Mouse (Mus musculus) thymus, adult 2 months (tissue): ENCODE data around the gene Cox7a2. TPM values are rescaled to one million over a fixed set of nuclear protein-coding genes. Genes with fewer than 3 reads are reported as not detected.

Experiments used
- DNase-seq: peaks from one replicate; pipeline ENCODE4 v3.0.0; 2021
- H3K27ac ChIP-seq: fragments of 200-500 bp; 2 replicates; pipeline ENCODE4 v1.5.1; 2012; ENCODE audit warnings: low read length, control low read depth; ENCODE audit not compliant: control insufficient read depth, insufficient read depth
- H3K27me3 ChIP-seq: fragments of 200-500 bp; 2 replicates; pipeline ENCODE4 v1.6.1; 2012; ENCODE audit warnings: mild to moderate bottlenecking, low read length, moderate library complexity, mixed read lengths; ENCODE audit not compliant: control insufficient read depth, insufficient read depth
- H3K36me3 ChIP-seq: fragments of 200-500 bp; 2 replicates; pipeline ENCODE4 v1.6.1; 2012; ENCODE audit warnings: mild to moderate bottlenecking, low read length, moderate library complexity; ENCODE audit not compliant: control insufficient read depth, insufficient read depth
- H3K4me1 ChIP-seq: fragments of 200-500 bp; replicated peaks from 2 replicates; pipeline ENCODE4 v1.6.1; 2012; ENCODE audit warnings: low read length; ENCODE audit not compliant: control insufficient read depth, insufficient read depth
- H3K4me3 ChIP-seq: fragments of 200-500 bp; 2 replicates; pipeline ENCODE4 v1.5.1; 2012; ENCODE audit warnings: mild to moderate bottlenecking, low read length, control low read depth, moderate library complexity; ENCODE audit not compliant: control insufficient read depth, insufficient read depth
- CTCF ChIP-seq: fragments of 200-500 bp; IDR thresholded peaks from 2 replicates; pipeline ENCODE4 v1.5.1; 2012; ENCODE audit warnings: mild to moderate bottlenecking, control low read depth, low read length, moderate library complexity, borderline replicate concordance; ENCODE audit not compliant: control insufficient read depth, poor library complexity, insufficient read depth; ENCODE audit errors: extremely low read depth
- POLR2A ChIP-seq: fragments of 200-500 bp; IDR thresholded peaks from 2 replicates; pipeline ENCODE4 v1.6.1; 2012; ENCODE audit warnings: mild to moderate bottlenecking, low read length, control low read depth, moderate library complexity; ENCODE audit not compliant: control insufficient read depth, poor library complexity, insufficient read depth; ENCODE audit errors: extremely low read depth
- WGBS: fragments of 180-500 bp; shearing (Covaris S2); methylation state at CpG from one replicate; pipeline ENCODE4 v1.1.7; 2018; 5-methylcytosine and 5-hydroxymethylcytosine counted together
- polyA plus RNA-seq: library from polyadenylated mRNA; depleted of rRNA; stranded (reverse); fragments of >200 nt; gene quantifications from 2 replicates; pipeline ENCODE4 v1.2.3, GENCODE M21; 2012

The Cox7a2 gene
- polyA plus RNA-seq, 1 experiment = 213 TPM

DNA sequence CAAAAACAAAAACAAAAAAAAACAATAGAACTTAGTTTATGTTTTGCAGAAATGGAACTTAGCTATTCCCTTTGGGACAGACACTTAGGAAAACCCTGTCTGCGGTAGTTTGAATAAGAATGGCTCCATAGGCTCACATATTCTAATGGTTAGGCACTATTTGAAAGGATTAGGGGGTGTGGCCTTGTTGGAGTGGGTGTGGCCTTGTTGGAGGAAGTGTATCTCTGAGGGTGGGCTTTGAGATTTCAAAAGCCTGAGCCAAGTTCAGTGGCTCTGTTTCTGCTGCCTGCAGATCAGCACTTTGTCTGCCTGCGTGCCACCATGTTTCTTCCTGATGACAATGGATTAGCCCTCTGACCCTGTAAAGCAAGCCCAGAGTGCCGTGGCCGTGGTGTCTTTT, 14.6 kb downstream of the Cox7a2 start:
- DNase-seq = no peak
- WGBS = 91% methylated on average over 4 of the region's 4 CpGs
- TF ChIP-seq CTCF = no peak
- no peaks in the 10 kb centered on the region for H3K27me3 ChIP-seq
- H3K36me3 ChIP-seq = no peaks in the 10 kb centered on the region
- no peak overlapping the region for H3K27ac ChIP-seq
- H3K4me3 ChIP-seq = no peak overlapping the region
- no peaks in the 10 kb centered on the region for H3K4me1 ChIP-seq

DNA sequence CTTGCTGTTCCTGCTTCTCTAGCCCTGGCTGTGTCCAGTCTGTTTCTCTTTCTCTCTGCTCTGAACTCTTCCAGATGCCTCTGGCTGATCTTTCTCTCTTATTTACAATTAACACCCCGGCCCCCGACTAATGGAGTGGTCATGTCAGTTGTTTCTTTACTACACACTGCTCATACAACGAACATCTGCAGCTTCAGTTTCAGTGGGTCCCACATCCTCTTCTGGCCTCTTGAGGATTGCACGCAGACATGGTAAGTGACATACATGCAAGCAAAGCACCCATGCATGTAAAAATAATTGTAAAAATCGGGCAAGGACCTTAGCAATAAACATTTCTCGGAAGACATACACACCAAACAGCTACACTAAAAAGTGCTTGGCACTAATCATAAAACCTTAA, 24.1 kb downstream of the Cox7a2 start:
- Histone ChIP-seq H3K4me1 (no peaks in the 10 kb centered on the region), H3K4me3 (no peak overlapping the region), H3K27me3 (no peaks in the 10 kb centered on the region), H3K27ac (no peak overlapping the region), H3K36me3 (no peaks in the 10 kb centered on the region)
- TF ChIP-seq CTCF (no peak), POLR2A (no peak)
- no peak for DNase-seq
- 90% methylated on average over 6 of the region's 6 CpGs for WGBS

DNA sequence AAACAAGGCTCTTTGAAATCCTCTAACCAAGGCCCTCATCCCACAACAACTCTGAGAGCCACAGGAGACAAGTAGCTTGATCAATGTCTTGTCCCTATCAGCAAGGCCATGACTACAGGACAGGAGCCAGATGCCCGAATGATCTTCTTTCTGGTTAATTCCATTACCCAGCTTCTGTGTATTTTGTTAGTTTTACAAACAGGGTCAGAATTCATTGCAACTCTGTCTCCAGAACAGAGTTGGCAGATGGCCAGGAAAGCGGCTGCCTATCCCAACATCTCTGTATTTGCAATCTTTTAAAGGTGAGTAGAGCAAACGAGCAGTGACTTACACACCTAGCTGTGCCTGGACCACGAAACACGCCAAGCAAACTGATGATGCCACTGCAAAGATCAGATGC, 29.4 kb downstream of the Cox7a2 start:
- Histone ChIP-seq H3K27me3 (no peaks in the 10 kb centered on the region), H3K4me1 (no peaks in the 10 kb centered on the region), H3K4me3 (no peak overlapping the region), H3K36me3 (no peaks in the 10 kb centered on the region), H3K27ac (no peak overlapping the region)
- TF ChIP-seq CTCF (no peak), POLR2A (no peak)
- no peak for DNase-seq
- WGBS = 86% methylated on average over 5 of the region's 5 CpGs

DNA sequence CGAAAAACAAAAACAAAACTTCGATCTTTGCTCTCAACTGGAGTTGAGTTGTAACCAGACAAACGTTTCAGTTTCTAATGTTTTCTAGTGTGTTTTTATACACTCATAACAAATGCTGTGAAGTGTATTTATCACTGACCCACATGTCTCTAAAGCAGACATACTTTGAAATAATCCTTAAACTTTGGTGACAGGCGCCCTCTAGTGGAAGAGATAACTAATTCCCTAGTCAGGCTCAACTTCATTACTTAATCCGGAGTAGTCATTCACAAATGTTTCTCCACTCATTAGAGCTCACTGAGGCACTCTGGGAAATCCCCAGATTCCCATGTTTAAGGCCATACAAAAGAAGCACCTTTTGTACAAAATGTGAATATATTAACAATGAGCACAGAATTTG, 36.6 kb downstream of the Cox7a2 start:
- Histone ChIP-seq H3K27me3 (peaks cover 5% of the 10 kb centered on the region; the same call in 1 of the 2 replicates), H3K4me3 (no peak overlapping the region), H3K36me3 (no peaks in the 10 kb centered on the region), H3K4me1 (no peaks in the 10 kb centered on the region), H3K27ac (no peak overlapping the region)
- WGBS = 38% methylated on average over 5 of the region's 5 CpGs
- no peak for DNase-seq
- TF ChIP-seq POLR2A (no peak), CTCF (no peak)

DNA sequence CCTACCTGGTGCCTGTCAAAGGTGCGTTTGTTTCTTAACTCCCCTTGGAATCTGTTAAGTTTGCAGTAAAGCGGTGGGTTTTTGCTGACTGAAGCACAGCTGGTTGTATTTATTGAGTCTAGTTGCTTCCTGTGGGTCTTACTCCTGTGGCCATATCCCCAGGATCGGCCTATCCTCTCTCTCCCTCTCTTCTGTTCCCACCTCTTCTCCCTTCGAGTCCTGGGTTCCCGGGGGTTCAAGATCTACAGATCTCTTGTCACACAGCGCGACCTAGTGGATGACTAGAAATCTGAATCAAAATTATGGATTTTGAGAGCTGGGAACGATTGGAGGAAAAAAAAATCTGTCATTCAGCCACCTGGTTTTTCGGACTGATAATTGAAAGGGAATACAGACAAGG, 38.6 kb downstream of the Cox7a2 start:
- Histone ChIP-seq H3K4me3 (no peak overlapping the region), H3K27ac (no peak overlapping the region), H3K4me1 (no peaks in the 10 kb centered on the region), H3K36me3 (no peaks in the 10 kb centered on the region), H3K27me3 (peaks cover 9% of the 10 kb centered on the region; the same call in 1 of the 2 replicates)
- 11% methylated on average over 9 of the region's 9 CpGs for WGBS
- TF ChIP-seq CTCF (no peak), POLR2A (no peak)
- no peak for DNase-seq

DNA sequence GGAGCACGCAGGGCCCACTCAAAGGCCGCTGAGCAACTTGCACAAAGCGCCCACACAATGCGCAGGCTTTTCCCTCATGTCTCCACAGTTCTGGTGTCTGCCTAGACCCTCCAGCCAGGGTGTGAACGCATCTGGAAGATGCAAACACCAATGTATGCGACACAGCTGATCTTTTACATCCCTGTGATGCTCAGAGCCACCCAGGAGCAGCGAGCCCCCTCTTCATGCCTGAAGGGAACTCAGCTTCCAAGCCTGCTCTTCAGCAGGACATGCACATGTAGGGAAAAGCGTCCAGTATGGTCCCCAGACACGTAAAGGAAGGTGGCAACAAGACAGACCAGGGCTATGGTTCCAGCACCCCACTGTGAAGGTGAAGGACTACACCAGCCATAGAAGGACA, 39.5 kb downstream of the Cox7a2 start:
- 50% methylated on average over 9 of the region's 9 CpGs for WGBS

DNA sequence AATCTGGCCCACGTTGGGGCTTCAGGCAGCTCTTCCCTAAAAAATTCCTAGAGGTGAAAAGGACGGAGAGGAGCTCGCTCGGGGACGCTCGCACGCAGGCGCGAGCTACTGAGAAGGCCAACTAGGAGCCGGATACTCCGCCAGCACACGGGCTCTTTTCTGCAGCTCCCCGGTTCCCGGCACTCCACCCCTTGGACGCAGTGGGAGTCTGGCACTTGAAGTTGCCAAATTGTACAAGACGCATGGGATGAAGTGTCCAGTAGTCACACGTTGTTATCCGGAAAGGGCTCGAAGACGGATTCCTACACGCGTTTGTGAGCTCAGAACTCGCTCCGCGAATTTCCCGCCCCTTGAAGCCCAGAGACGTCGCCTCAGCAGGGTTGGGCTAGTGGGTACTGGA, 40.2 kb downstream of the Cox7a2 start:
- peaks cover 9% of the 10 kb centered on the region; the same call in 1 of the 2 replicates for H3K27me3 ChIP-seq
- H3K27ac ChIP-seq = no peak overlapping the region
- no peak for TF ChIP-seq CTCF
- TF ChIP-seq POLR2A = no peak
- DNase-seq = no peak
- no peak overlapping the region for H3K4me3 ChIP-seq
- 5% methylated on average over 28 of the region's 28 CpGs for WGBS
- no peaks in the 10 kb centered on the region for H3K36me3 ChIP-seq
- no peaks in the 10 kb centered on the region for H3K4me1 ChIP-seq

More for the DNA sequence above, 39.5 kb downstream of the Cox7a2 start:
- DNase-seq = no peak
- TF ChIP-seq CTCF = no peak
- no peak for TF ChIP-seq POLR2A
- H3K36me3 ChIP-seq = no peaks in the 10 kb centered on the region
- H3K4me1 ChIP-seq = no peaks in the 10 kb centered on the region
- H3K4me3 ChIP-seq = no peak overlapping the region
- H3K27ac ChIP-seq = no peak overlapping the region
- peaks cover 9% of the 10 kb centered on the region; the same call in 1 of the 2 replicates for H3K27me3 ChIP-seq
